Mouse (Mus musculus) kidney, postnatal 0 days (tissue): ENCODE data around the gene Uncx. TPM values are rescaled to one million over a fixed set of nuclear protein-coding genes. Genes with fewer than 3 reads are reported as not detected.

Experiments
- ATAC-seq: fragments of 200-750 bp; cut with Nextera tagmentation; replicated peaks from 2 replicates; pipeline ENCODE4 v1.8.0; 2017; ENCODE audit warnings: low read depth, moderate number of reproducible peaks, moderate TSS enrichment, moderate library complexity; ENCODE audit not compliant: low FRiP score
- DNase-seq: peaks from one replicate; pipeline ENCODE4 v3.0.0-alpha.2; 2016; ENCODE audit warnings: low spot score
- H3K27ac ChIP-seq: fragments of 300-500 bp; sonication (generic); 2 replicates; pipeline ENCODE4 v1.5.1; 2014; ENCODE audit warnings: mild to moderate bottlenecking
- H3K27me3 ChIP-seq: fragments of 300-500 bp; sonication (generic); 2 replicates; pipeline ENCODE4 v1.6.1; 2014; ENCODE audit warnings: low read length, mixed read lengths; ENCODE audit not compliant: insufficient read depth
- H3K36me3 ChIP-seq: fragments of 300-500 bp; sonication (generic); 2 replicates; pipeline ENCODE4 v1.6.1; 2014; ENCODE audit warnings: low read length, mixed read lengths; ENCODE audit not compliant: insufficient read depth
- H3K4me1 ChIP-seq: fragments of 300-500 bp; sonication (generic); replicated peaks from 2 replicates; pipeline ENCODE4 v1.6.1; 2014; ENCODE audit warnings: antibody characterized with exemption, low read length, mixed read lengths; ENCODE audit not compliant: insufficient read depth
- H3K4me2 ChIP-seq: fragments of 300-500 bp; sonication (generic); 2 replicates; pipeline ENCODE4 v1.6.1; 2014; ENCODE audit warnings: mild to moderate bottlenecking, low read length, moderate library complexity, mixed read lengths
- H3K4me3 ChIP-seq: fragments of 300-500 bp; sonication (generic); replicated peaks from 2 replicates; pipeline ENCODE4 v1.5.1; 2014; ENCODE audit warnings: low read depth, low read length
- H3K9ac ChIP-seq: fragments of 300-500 bp; sonication (generic); 2 replicates; pipeline ENCODE4 v1.6.1; 2014; ENCODE audit warnings: low read depth, low read length
- H3K9me3 ChIP-seq: fragments of 300-500 bp; sonication (generic); replicated peaks from 2 replicates; pipeline ENCODE4 v1.6.1; 2016; ENCODE audit warnings: low read length, inconsistent platforms, mixed read lengths
- CTCF ChIP-seq: IDR thresholded peaks from 2 replicates; pipeline ENCODE4 v1.5.1; 2016; ENCODE audit warnings: antibody characterized with exemption, low read depth, mild to moderate bottlenecking, moderate library complexity
- WGBS: fragments of 180-500 bp; shearing (Covaris S2); extraction: QIAGEN DNeasy Blood & Tissue Kit; methylation state at CpG from one replicate; pipeline ENCODE4 v1.1.7; 2014; 5-methylcytosine and 5-hydroxymethylcytosine counted together
- polyA plus RNA-seq: library from polyadenylated mRNA; unstranded; fragments of >200 nt; fragmentation: Nextera tagmentation; extraction: Ambion mirVana; gene quantifications from 2 replicates; pipeline ENCODE4 v1.2.1, GENCODE M21; 2015

Gene Uncx
- polyA plus RNA-seq, 1 experiment from 2014 or later = 50.9 TPM

- Histone ChIP-seq H3K4me1 (peaks cover 12% of the 10 kb centered on the region; the same call in 1 of the 2 replicates), H3K36me3 (no peaks in the 10 kb centered on the region), H3K4me3 (no peak overlapping the region), H3K9ac (no peak overlapping the region), H3K4me2 (no peak overlapping the region), H3K27me3 (peaks cover 58% of the 10 kb centered on the region), H3K27ac (peak overlapping the region; percentile 64), H3K9me3 (no peaks in the 10 kb centered on the region)
- WGBS = 4% methylated on average over 28 of the region's 28 CpGs
- DNase-seq (peak; percentile 88), ATAC-seq (peak; percentile 34; the same call in 1 of the 2 replicates)
- TF ChIP-seq CTCF = no peak
These were observed 11.4 kb downstream of the Uncx start for GRCm38 (mm10) chr5:139554478-139555335.

GRCm38 (mm10) chr5:139555476-139556115, 12.3 kb downstream of the Uncx start:
- H3K4me3 ChIP-seq = no peak overlapping the region
- 7% methylated on average over 7 of the region's 7 CpGs for WGBS
- no peaks in the 10 kb centered on the region for H3K36me3 ChIP-seq
- H3K27ac ChIP-seq = peak overlapping the region; percentile 0; the same call in 1 of the 2 replicates
- H3K4me2 ChIP-seq = no peak overlapping the region
- ATAC-seq = no peak
- peak; percentile 50 for DNase-seq
- H3K4me1 ChIP-seq = peaks cover 12% of the 10 kb centered on the region; the same call in 1 of the 2 replicates
- H3K9ac ChIP-seq = no peak overlapping the region
- H3K27me3 ChIP-seq = peaks cover 60% of the 10 kb centered on the region
- no peak for TF ChIP-seq CTCF
- no peaks in the 10 kb centered on the region for H3K9me3 ChIP-seq

DNA sequence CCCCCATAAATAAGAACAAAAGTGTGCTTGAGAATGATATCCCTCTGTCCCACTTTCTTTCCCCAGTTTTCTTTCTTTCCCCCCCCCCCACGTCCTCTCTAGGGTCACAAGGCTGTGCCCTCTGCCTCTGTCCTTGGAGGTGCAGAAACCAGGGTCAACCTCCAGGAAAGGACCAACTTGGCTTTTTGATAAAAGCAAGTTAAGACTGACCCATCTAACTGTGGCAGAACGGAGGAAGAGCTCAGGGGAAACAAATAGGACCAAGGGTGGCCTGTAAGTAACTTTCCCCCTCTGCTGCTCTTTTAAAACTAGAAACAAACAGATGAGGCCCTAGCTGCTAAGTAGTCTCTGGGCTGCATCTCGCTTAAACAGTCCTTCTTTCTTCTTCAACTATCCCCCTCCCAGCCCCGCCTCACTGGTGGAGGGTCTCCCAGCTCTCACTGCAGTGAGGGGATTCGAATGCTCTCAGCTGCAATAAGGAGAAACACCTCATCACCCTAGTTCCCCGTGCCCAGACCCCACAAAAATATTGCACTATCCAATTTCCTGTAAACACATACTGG, 12.9 kb downstream of the Uncx start:
- peak overlapping the region; percentile 0; the same call in 1 of the 2 replicates for H3K27ac ChIP-seq

GRCm38 (mm10) chr5:139557079-139557478, 13.8 kb downstream of the Uncx start:
- Histone ChIP-seq H3K27me3 (peaks cover 51% of the 10 kb centered on the region), H3K4me2 (no peak overlapping the region), H3K36me3 (no peaks in the 10 kb centered on the region), H3K9me3 (no peaks in the 10 kb centered on the region), H3K27ac (peak overlapping the region; percentile 38; the same call in 1 of the 2 replicates), H3K4me1 (peaks cover 12% of the 10 kb centered on the region; the same call in 1 of the 2 replicates), H3K4me3 (no peak overlapping the region), H3K9ac (no peak overlapping the region)
- TF ChIP-seq CTCF = no peak
- no peak for ATAC-seq
- 15% methylated on average over 10 of the region's 10 CpGs for WGBS
- DNase-seq = no peak

More for the DNA sequence above, 12.9 kb downstream of the Uncx start:
- 17% methylated on average over 6 of the region's 6 CpGs for WGBS
- DNase-seq (no peak), ATAC-seq (no peak)
- peaks cover 56% of the 10 kb centered on the region for H3K27me3 ChIP-seq
- TF ChIP-seq CTCF = no peak
- no peak overlapping the region for H3K4me3 ChIP-seq
- no peak overlapping the region for H3K9ac ChIP-seq
- H3K9me3 ChIP-seq = no peaks in the 10 kb centered on the region
- peaks cover 12% of the 10 kb centered on the region; the same call in 1 of the 2 replicates for H3K4me1 ChIP-seq
- H3K4me2 ChIP-seq = no peak overlapping the region
- no peaks in the 10 kb centered on the region for H3K36me3 ChIP-seq

GRCm38 (mm10) chr5:139557531-139558467, 14.5 kb downstream of the Uncx start:
- no peak for TF ChIP-seq CTCF
- peaks cover 12% of the 10 kb centered on the region; the same call in 1 of the 2 replicates for H3K4me1 ChIP-seq
- peak overlapping the region; percentile 38; the same call in 1 of the 2 replicates for H3K27ac ChIP-seq
- WGBS = 2% methylated on average over 42 of the region's 43 CpGs
- H3K9me3 ChIP-seq = no peaks in the 10 kb centered on the region
- peak; percentile 20 for ATAC-seq
- peak overlapping the region; percentile 33 for H3K4me2 ChIP-seq
- no peak overlapping the region for H3K9ac ChIP-seq
- H3K4me3 ChIP-seq = no peak overlapping the region
- H3K36me3 ChIP-seq = no peaks in the 10 kb centered on the region
- peak; percentile 40 for DNase-seq
- peaks cover 45% of the 10 kb centered on the region for H3K27me3 ChIP-seq
